Mouse (Mus musculus): ENCODE data around the gene Gm20538.

Gene Gm20538

GRCm38 (mm10) chr19:44552731-44553130, at the start of gene Gm20538:
Gene Gm20538 (minus strand): TSS chr19:44552831.
- no peak for DNase-seq (ENCODE audit: low spot score)

DNA sequence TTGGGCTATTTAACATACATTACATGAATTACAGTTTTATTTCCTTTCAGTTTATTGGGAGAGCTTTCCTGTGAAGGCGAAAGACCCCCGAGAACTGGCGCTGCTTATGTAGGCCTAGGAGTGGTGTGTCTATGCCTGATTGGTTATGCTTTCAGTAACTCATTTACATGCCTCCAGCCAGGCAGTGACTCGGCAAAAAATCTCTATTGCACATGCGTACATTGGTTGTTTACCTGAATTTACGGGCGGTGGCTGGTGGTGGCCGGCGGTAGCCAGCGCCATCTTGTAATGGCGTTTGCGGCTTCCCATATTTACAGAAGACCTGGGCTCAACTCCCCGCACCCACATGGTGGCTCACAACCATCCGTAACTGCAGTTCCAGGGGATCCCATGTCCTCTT, 41.5 kb upstream of the Gm20538 start:
- DNase-seq (ENCODE audit: low spot score), result no peak

- DNase-seq (ENCODE audit: low spot score), result no peak
These were observed 39.0 kb upstream of the Gm20538 start for GRCm38 (mm10) chr19:44591638-44592037.

GRCm38 (mm10) chr19:44590992-44591391, 38.4 kb upstream of the Gm20538 start:
- no peak for DNase-seq (ENCODE audit: low spot score)

DNA sequence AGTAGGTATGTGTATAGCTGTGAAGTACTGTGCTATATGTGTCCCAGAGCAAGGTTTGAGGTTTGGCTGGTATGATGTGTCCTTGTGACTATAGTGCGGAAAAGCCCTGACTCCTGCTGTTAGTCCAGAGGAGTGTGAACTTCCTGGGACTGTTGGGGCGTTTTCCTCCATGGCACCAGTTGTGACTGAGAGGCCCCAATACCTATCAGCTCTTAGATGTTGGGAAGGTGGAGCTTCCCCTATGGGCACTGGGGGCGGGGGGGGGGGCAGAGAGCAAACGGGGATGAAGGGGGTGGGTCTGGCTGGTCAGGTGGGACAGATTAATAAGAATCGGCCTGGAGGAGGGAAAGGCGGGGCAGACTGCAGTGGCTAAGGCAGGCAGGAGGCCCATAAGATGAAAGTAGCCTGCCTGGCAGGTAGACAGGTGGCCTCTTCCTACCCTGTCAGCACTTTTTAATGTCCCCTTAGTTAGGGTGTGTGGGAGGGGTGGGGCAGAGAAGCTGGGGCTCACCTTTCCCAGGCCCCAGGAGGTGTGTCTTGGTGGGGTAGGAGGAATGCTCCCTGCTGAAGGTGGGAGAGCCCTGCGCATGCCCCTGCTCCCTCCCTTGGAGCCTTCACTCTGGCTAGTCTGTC, 37.1 kb upstream of the Gm20538 start:
- DNase-seq (ENCODE audit: low spot score), result no peak

- no peak for DNase-seq (ENCODE audit: low spot score)
These were observed 35.4 kb upstream of the Gm20538 start for GRCm38 (mm10) chr19:44588036-44588435.

- peak; percentile 88 for DNase-seq (ENCODE audit: low spot score)
These were observed 30.1 kb upstream of the Gm20538 start for GRCm38 (mm10) chr19:44582638-44583309.

DNA sequence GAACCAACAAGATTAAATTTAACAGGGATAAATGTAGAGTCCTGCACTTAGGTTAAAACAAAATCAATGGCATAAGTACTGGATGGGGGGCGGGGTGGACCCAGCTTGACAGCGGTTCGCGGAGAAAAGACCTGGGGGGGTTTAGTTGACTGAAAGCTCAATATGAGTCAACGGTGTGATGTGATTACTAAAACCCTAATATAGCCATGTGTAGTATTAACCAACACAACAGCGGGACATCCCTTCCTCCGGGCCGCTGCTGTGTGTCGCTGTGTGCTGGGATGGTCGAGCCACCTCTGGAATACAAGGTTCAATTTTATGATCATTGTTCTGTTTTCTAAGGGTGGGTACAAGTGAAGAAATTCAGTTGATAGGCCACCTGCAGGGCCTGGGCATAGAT, 29.5 kb upstream of the Gm20538 start:
- no peak for DNase-seq (ENCODE audit: low spot score)

DNA sequence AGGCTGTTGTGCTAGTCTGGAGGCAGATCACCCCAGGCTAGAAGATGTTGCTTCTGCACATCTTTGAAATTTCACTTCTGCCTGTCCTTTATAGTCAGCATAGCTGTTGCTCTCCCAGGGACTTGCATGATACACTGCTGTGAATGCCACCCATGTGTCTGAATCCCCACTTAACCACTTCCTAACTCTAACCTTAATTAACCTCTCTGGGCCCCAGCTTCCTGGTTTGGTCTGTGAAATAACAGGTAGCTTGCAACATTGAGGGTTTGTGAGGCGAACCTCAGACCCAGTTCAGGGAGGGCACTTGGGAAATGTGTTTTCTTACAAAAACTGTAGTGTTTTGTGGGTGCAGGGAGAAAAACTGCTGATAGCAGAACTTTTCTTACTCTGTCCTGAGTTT, 25.4 kb upstream of the Gm20538 start:
- no peak for DNase-seq (ENCODE audit: low spot score)

DNA sequence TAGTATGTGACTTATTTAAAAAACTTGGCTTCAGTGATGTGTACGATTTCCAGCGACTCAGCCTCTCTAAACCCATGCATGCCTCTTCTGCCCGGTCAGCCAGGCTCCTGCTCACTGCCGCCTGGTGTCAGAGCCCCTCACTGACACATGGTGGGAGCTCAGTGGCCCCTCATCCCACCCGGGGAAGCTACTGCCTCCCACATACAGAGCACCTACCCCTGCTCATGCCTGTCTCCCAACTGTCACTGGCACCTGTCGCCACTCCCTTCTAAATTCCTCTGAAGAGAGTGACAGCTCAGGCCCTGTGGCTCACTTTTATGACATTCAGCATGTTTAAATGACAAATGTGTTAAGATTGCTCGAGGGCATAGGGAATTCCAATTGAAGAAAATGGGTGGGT, 23.6 kb upstream of the Gm20538 start:
- DNase-seq (ENCODE audit: low spot score), result no peak

- no peak for DNase-seq (ENCODE audit: low spot score)
These were observed 15.1 kb upstream of the Gm20538 start for GRCm38 (mm10) chr19:44567763-44568162.

GRCm38 (mm10) chr19:44564006-44564405, 11.4 kb upstream of the Gm20538 start:
- no peak for DNase-seq (ENCODE audit: low spot score)

DNA sequence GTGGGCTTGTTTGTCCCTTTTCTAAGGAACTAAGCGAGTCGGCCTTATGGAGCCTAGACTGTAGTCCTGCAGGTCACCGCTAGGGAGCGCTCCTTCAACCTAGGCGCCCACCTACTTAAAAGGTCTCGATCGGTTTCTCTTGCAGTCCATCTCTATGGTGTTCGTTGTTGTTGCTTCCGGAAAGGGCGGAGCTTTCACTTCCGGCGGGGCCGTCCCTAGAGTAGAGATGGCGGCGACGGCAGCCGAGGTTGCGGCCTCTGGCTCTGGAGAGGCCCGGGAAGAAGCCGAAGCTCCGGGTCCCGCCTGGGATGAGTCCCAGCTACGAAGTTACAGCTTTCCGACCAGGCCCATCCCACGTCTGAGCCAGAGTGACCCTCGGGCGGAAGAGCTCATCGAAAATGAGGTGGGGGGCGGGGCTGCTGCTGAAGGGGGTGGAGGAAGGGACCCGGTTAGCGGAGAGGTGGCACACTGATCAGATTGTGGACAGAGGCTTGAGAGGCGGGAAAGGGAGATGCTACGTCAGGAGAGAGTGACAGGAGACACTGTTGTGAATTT, 10.1 kb upstream of the Gm20538 start, which contains the start of gene Hif1an:
Gene Hif1an, plus strand, starts transcription at position 199 of the 555 bp plus-strand sequence.
- DNase-seq (ENCODE audit: low spot score), result peak; percentile 84

DNA sequence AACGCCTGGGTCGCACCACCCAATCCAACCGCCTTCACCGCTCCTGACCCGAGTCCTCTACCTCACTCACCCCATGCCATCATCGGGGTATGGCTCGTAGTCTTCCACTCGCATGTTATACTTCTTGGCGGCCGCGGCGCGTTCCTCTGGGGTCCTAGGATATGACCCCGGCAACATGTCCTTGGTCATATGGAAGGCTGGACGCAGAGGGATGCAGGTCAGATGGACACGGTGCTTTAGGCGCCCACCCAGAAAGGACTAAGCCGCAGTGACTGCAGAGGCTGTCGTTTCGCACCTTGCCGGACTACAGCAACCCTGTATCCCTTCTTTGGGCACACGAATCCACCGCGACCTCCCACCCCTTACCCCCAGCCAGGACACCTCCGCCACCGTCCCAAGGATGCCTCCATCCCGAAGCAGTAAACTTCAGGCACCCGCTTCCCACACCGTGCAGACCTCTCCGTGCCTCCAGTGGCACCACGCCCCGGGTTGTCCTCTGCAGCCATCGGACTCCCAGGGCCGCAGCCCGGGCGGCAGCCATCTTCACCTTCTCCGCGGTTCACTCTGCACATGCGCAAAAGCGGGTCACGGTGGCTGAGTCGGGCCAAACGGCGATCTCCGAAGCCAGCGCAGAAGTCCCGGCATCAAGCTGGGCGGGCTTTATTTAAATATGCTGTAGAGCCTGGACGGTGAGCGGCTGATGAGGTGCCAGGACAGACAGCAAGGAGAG, 2.4 kb upstream of the Gm20538 start, which contains the start of gene Ndufb8:
Gene Ndufb8, minus strand, starts transcription at position 580 of the 730 bp plus-strand sequence.
- DNase-seq (ENCODE audit: low spot score), result peak; percentile 99

GRCm38 (mm10) chr19:44554490-44554860, 1.8 kb upstream of the Gm20538 start:
- no peak for DNase-seq (ENCODE audit: low spot score)

DNA sequence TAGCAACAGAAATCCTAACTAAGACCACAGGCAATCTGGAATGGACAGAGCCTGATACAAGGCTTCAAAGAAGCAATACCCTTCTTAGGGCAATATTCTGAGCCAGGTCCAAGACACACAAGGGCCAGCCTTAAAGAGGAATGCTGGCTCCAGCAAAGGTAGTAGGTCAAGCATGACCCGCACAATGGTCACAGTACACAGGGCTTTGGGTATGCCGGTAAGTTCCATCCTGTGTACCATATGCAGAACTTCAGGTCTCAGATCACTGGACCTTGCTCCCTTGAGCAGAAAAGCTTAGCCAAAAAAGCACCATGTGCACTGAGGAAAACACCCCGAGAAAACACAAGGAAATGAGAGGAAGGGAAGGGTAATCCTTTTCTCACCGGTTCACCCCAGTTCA, 655 bp upstream of the Gm20538 start:
- DNase-seq (ENCODE audit: low spot score), result no peak

DNA sequence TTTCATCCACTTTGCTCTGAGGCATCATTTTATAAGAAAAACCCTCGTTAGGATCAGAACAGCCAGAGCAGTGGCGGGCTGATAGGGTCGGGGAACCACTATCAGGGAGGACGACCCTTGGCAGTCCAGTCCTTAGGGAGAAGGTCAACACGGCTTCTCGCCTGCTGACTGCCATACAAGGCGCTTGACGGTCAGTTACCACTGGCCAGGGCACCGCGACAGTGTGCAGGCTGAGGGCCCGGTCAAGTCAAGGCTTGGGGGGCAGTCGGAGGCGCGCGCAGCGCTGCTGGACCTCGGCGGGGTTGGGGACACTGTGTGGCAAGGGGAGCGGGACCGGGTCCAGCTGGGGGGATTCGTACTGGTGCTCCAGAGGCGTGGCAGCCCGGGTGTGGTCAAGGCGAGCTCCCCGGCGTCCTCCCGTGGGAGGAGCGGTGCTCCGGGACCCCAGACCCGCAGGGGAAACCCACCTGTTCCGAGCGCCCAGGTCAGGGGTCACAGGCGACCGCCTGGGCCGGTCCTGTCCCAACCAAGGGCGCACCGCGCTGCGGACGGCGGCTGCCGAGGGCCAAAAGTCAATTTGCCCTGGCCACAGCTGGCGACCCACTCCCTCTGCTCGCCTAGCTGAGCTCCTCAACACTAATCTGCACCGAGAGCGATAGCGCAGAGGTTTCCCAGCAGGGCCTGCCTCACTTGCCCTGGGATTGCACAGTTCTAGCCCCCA, 7.2 kb downstream of the Gm20538 start, which contains the start of gene Sec31b:
Gene Sec31b, minus strand, starts transcription at position 544 of the 721 bp plus-strand sequence.
- peak; percentile 23 for DNase-seq (ENCODE audit: low spot score)

- DNase-seq (ENCODE audit: low spot score), result peak; percentile 38
These were observed 7.9 kb downstream of the Gm20538 start for GRCm38 (mm10) chr19:44544775-44545174.

DNA sequence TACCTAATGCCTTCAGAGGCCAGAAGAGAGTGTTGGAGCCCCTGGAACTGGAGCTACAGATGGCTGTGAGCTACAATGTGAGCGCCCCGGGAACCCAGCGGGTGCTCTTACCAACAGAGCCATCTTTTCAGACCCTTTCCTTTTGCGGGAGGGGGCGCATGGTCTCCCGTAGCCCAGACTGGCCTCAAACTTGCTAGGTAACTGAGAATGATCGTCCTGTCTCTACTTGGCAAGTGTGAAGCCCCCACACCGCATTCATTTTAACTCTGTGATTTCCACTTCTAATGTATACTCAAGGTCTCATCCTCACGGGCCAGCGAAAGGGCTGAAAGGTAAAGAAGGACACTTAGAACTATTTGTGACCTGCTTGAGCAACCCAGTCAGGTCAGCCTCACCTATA, 8.3 kb downstream of the Gm20538 start:
- DNase-seq (ENCODE audit: low spot score), result no peak

DNA sequence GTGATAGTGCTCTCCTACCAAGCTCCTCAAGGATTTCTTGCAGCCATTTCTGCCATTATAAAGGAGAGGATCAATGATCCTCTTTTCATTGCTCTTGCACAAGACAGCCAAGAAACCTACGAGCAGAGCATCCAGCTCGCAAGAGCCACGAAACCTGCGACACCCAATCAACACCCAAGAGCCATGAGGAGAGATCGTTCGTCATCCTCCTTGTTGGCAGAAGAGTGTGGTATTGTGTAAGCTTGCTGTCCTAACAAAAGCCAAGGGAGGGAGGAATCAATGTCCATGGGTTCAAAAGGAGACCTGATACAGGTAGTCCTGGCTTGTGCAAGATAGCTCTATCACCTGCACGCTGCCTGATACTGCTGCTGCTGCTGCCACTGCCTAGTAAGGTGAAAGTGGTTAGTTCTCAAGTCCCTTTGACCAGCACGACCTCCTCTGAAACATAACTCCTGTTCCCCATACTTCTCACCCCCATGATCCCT, 9.9 kb downstream of the Gm20538 start:
- DNase-seq (ENCODE audit: low spot score), result no peak

GRCm38 (mm10) chr19:44537416-44537815, 15.2 kb downstream of the Gm20538 start:
- no peak for DNase-seq (ENCODE audit: low spot score)

GRCm38 (mm10) chr19:44535376-44535775, 17.3 kb downstream of the Gm20538 start:
- DNase-seq (ENCODE audit: low spot score), result no peak
